Mouse (Mus musculus): Measurements from ENCODE around the gene Magi1.

The Magi1 gene

GRCm38 (mm10) chr6:94158119-94158848, 125.4 kb downstream of the Magi1 start:
- no peak for DNase-seq (ENCODE audit: low spot score)

GRCm38 (mm10) chr6:94155996-94156395, 127.7 kb downstream of the Magi1 start:
- no peak for DNase-seq (ENCODE audit: low spot score)

GRCm38 (mm10) chr6:94154854-94155601, 128.7 kb downstream of the Magi1 start:
- no peak for DNase-seq (ENCODE audit: low spot score)

GRCm38 (mm10) chr6:94152881-94153280, 130.8 kb downstream of the Magi1 start:
- no peak for DNase-seq (ENCODE audit: low spot score)

- no peak for DNase-seq (ENCODE audit: low spot score)
These were observed 132.8 kb downstream of the Magi1 start for GRCm38 (mm10) chr6:94150876-94151275.

- no peak for DNase-seq (ENCODE audit: low spot score)
These were observed 133.9 kb downstream of the Magi1 start for GRCm38 (mm10) chr6:94149800-94150199.

- no peak for DNase-seq (ENCODE audit: low spot score)
These were observed 137.6 kb downstream of the Magi1 start for GRCm38 (mm10) chr6:94146206-94146493.

- DNase-seq (ENCODE audit: low spot score), result no peak
These were observed 138.1 kb downstream of the Magi1 start for GRCm38 (mm10) chr6:94145430-94146205.

GRCm38 (mm10) chr6:94142493-94142892, 141.2 kb downstream of the Magi1 start:
- no peak for DNase-seq (ENCODE audit: low spot score)

GRCm38 (mm10) chr6:94141496-94141895, 142.2 kb downstream of the Magi1 start:
- no peak for DNase-seq (ENCODE audit: low spot score)

GRCm38 (mm10) chr6:94139952-94140414, 143.7 kb downstream of the Magi1 start:
- no peak for DNase-seq (ENCODE audit: low spot score)

- no peak for DNase-seq (ENCODE audit: low spot score)
These were observed 147.0 kb downstream of the Magi1 start for GRCm38 (mm10) chr6:94136693-94137092.

- DNase-seq (ENCODE audit: low spot score), result no peak
These were observed 149.6 kb downstream of the Magi1 start for GRCm38 (mm10) chr6:94134159-94134558.

GRCm38 (mm10) chr6:94131999-94132398, 151.7 kb downstream of the Magi1 start:
- DNase-seq (ENCODE audit: low spot score), result no peak

GRCm38 (mm10) chr6:94130389-94130788, 153.3 kb downstream of the Magi1 start:
- DNase-seq (ENCODE audit: low spot score), result no peak

GRCm38 (mm10) chr6:94126763-94127162, 157.0 kb downstream of the Magi1 start:
- DNase-seq (ENCODE audit: low spot score), result no peak

GRCm38 (mm10) chr6:94125144-94125543, 158.6 kb downstream of the Magi1 start:
- DNase-seq (ENCODE audit: low spot score), result no peak

GRCm38 (mm10) chr6:94124279-94124678, 159.4 kb downstream of the Magi1 start:
- DNase-seq (ENCODE audit: low spot score), result no peak

GRCm38 (mm10) chr6:94122566-94123150, 161.1 kb downstream of the Magi1 start:
- DNase-seq (ENCODE audit: low spot score), result no peak

- DNase-seq (ENCODE audit: low spot score), result no peak
These were observed 162.2 kb downstream of the Magi1 start for GRCm38 (mm10) chr6:94121488-94121887.

GRCm38 (mm10) chr6:94116434-94117432, 167.0 kb downstream of the Magi1 start:
- no peak for DNase-seq (ENCODE audit: low spot score)

Data from ovary, postnatal 10 days (tissue).